Mouse (Mus musculus) 416B (cell line): ENCODE results near the gene Tspan14.

Source experiments
- DNase-seq: peaks from one replicate; pipeline ENCODE4 v3.0.0; 2011; ENCODE audit warnings: low read depth

Tspan14 gene

GRCm38 (mm10) chr14:40952301-40952700 lies 14.3 kb downstream of the Tspan14 start:
- DNase-seq: no peak

GRCm38 (mm10) chr14:40949730-40950614 lies 16.6 kb downstream of the Tspan14 start:
- peak; percentile 66 for DNase-seq

- no peak for DNase-seq
These were observed 17.6 kb downstream of the Tspan14 start for GRCm38 (mm10) chr14:40949047-40949446.

- no peak for DNase-seq
These were observed 18.1 kb downstream of the Tspan14 start for GRCm38 (mm10) chr14:40948522-40948921.

GRCm38 (mm10) chr14:40947431-40948394 lies 18.9 kb downstream of the Tspan14 start:
- peak; percentile 88 for DNase-seq

- no peak for DNase-seq
These were observed 22.8 kb downstream of the Tspan14 start for GRCm38 (mm10) chr14:40943802-40944201.

GRCm38 (mm10) chr14:40942429-40942828 lies 24.2 kb downstream of the Tspan14 start:
- DNase-seq: no peak

GRCm38 (mm10) chr14:40938380-40938987 lies 28.1 kb downstream of the Tspan14 start:
- no peak for DNase-seq

GRCm38 (mm10) chr14:40937052-40937451 lies 29.6 kb downstream of the Tspan14 start:
- peak; percentile 80 for DNase-seq

GRCm38 (mm10) chr14:40935481-40935880 lies 31.1 kb downstream of the Tspan14 start:
- no peak for DNase-seq

GRCm38 (mm10) chr14:40935054-40935453 lies 31.6 kb downstream of the Tspan14 start:
- no peak for DNase-seq

GRCm38 (mm10) chr14:40933328-40933727 lies 33.3 kb downstream of the Tspan14 start:
- no peak for DNase-seq

GRCm38 (mm10) chr14:40932225-40932624 lies 34.4 kb downstream of the Tspan14 start:
- no peak for DNase-seq

GRCm38 (mm10) chr14:40931115-40931829 lies 35.3 kb downstream of the Tspan14 start:
- no peak for DNase-seq

GRCm38 (mm10) chr14:40929943-40930342 lies 36.7 kb downstream of the Tspan14 start:
- no peak for DNase-seq

- no peak for DNase-seq
These were observed 37.7 kb downstream of the Tspan14 start for GRCm38 (mm10) chr14:40928897-40929296.

GRCm38 (mm10) chr14:40927041-40927440 lies 39.6 kb downstream of the Tspan14 start:
- peak; percentile 43 for DNase-seq

- DNase-seq: peak; percentile 92
These were observed 42.1 kb downstream of the Tspan14 start for GRCm38 (mm10) chr14:40924378-40925113.

- peak; percentile 58 for DNase-seq
These were observed 45.4 kb downstream of the Tspan14 start for GRCm38 (mm10) chr14:40921241-40921640.

GRCm38 (mm10) chr14:40919521-40919920 lies 47.1 kb downstream of the Tspan14 start:
- DNase-seq: peak; percentile 42

GRCm38 (mm10) chr14:40918477-40918876 lies 48.1 kb downstream of the Tspan14 start:
- no peak for DNase-seq
